Mouse (Mus musculus) heart, adult 2 months (tissue): Measurements from ENCODE around the gene Olfr1449. TPM values are rescaled to one million over a fixed set of nuclear protein-coding genes. Genes with fewer than 3 reads are reported as not detected.

ENCODE experiments used
- polyA plus RNA-seq: library from polyadenylated mRNA; depleted of rRNA; stranded (reverse); fragments of >200 nt; gene quantifications from 2 replicates; pipeline ENCODE4 v1.2.3, GENCODE M21; 2012; rRNA removed
- total RNA-seq, 2 experiments: library from RNA; stranded (reverse); gene quantifications; 2 replicates each; pipeline ENCODE4 v1.2.3; 2021

Olfr1449 gene
- total and polyA plus RNA-seq, 3 experiments, result not detected

Other genes with a start within 250 kb of the Olfr1449 start
- gene Keg1, start 235.1 kb upstream of the Olfr1449 start, total RNA-seq, result not detected
- gene Keg1, start 235.1 kb upstream of the Olfr1449 start, polyA plus RNA-seq, result 0.10 TPM in 1 of 2 replicates, not detected in the other
- gene Cntf, start 165.2 kb upstream of the Olfr1449 start, total RNA-seq, result 1 to 10 TPM in 1 of 2 experiments, under 1 TPM in 1; 0.84 to 1.5 TPM
- 3.1 and 5.8 TPM in 2 replicates for gene Cntf, start 165.2 kb upstream of the Olfr1449 start, polyA plus RNA-seq
- 10 to 100 TPM; 71.9 to 84.5 TPM for gene Zfp91, start 134.7 kb upstream of the Olfr1449 start, total RNA-seq
- gene Zfp91, start 134.7 kb upstream of the Olfr1449 start, polyA plus RNA-seq, result 17.4 and 36.6 TPM in 2 replicates
- under 1 TPM; 0.91 to 0.97 TPM for gene Lpxn, start 134.6 kb upstream of the Olfr1449 start, total RNA-seq
- gene Lpxn, start 134.6 kb upstream of the Olfr1449 start, polyA plus RNA-seq, result 1.1 and 1.3 TPM in 2 replicates
- gene Gm5244, start 84.2 kb upstream of the Olfr1449 start, total RNA-seq, result not detected
- gene Gm5244, start 84.2 kb upstream of the Olfr1449 start, polyA plus RNA-seq, result 0.35 TPM in 1 of 2 replicates, not detected in the other
- gene Olfr1444, start 73.6 kb upstream of the Olfr1449 start, total RNA-seq, result not detected
- gene Olfr1444, start 73.6 kb upstream of the Olfr1449 start, polyA plus RNA-seq, result not detected in 2 replicates
- gene Olfr1445, start 47.0 kb upstream of the Olfr1449 start, total RNA-seq, result not detected
- not detected in 2 replicates for gene Olfr1445, start 47.0 kb upstream of the Olfr1449 start, polyA plus RNA-seq
- not detected for gene Olfr1446, start 37.3 kb upstream of the Olfr1449 start, total RNA-seq
- not detected in 2 replicates for gene Olfr1446, start 37.3 kb upstream of the Olfr1449 start, polyA plus RNA-seq
- not detected for gene Olfr1447, start 27.1 kb upstream of the Olfr1449 start, total RNA-seq
- gene Olfr1447, start 27.1 kb upstream of the Olfr1449 start, polyA plus RNA-seq, result not detected in 2 replicates
- gene Olfr1448, start 6.4 kb upstream of the Olfr1449 start, total RNA-seq, result not detected
- not detected in 2 replicates for gene Olfr1448, start 6.4 kb upstream of the Olfr1449 start, polyA plus RNA-seq
- gene Olfr1450, start 19.4 kb downstream of the Olfr1449 start, total RNA-seq, result not detected
- not detected in 2 replicates for gene Olfr1450, start 19.4 kb downstream of the Olfr1449 start, polyA plus RNA-seq
- gene Olfr1451, start 64.2 kb downstream of the Olfr1449 start, total RNA-seq, result not detected
- gene Olfr1451, start 64.2 kb downstream of the Olfr1449 start, polyA plus RNA-seq, result not detected in 2 replicates
- not detected for gene Olfr1453, start 97.5 kb downstream of the Olfr1449 start, total RNA-seq
- not detected in 2 replicates for gene Olfr1453, start 97.5 kb downstream of the Olfr1449 start, polyA plus RNA-seq
- gene Olfr1454, start 129.8 kb downstream of the Olfr1449 start, total RNA-seq, result not detected
- gene Olfr1454, start 129.8 kb downstream of the Olfr1449 start, polyA plus RNA-seq, result not detected in 2 replicates
- gene Olfr1457, start 167.1 kb downstream of the Olfr1449 start, total RNA-seq, result not detected
- not detected in 2 replicates for gene Olfr1457, start 167.1 kb downstream of the Olfr1449 start, polyA plus RNA-seq
- gene Olfr1458, start 175.9 kb downstream of the Olfr1449 start, total RNA-seq, result not detected
- gene Olfr1458, start 175.9 kb downstream of the Olfr1449 start, polyA plus RNA-seq, result not detected in 2 replicates
- gene Olfr1459, start 218.7 kb downstream of the Olfr1449 start, total RNA-seq, result not detected
- gene Olfr1459, start 218.7 kb downstream of the Olfr1449 start, polyA plus RNA-seq, result not detected in 2 replicates
- gene Olfr1461, start 232.2 kb downstream of the Olfr1449 start, total RNA-seq, result not detected
- gene Olfr1461, start 232.2 kb downstream of the Olfr1449 start, polyA plus RNA-seq, result not detected in 2 replicates